Mouse (Mus musculus): Measurements from ENCODE around the gene Rrp15.

Gene Rrp15

GRCm38 (mm10) chr1:186714215-186714614 is 34.9 kb downstream of the Rrp15 start:
- DNase-seq (ENCODE audit: low spot score): no peak

- DNase-seq (ENCODE audit: low spot score): no peak
Observed at GRCm38 (mm10) chr1:186712802-186713471, 36.2 kb downstream of the Rrp15 start.

DNA sequence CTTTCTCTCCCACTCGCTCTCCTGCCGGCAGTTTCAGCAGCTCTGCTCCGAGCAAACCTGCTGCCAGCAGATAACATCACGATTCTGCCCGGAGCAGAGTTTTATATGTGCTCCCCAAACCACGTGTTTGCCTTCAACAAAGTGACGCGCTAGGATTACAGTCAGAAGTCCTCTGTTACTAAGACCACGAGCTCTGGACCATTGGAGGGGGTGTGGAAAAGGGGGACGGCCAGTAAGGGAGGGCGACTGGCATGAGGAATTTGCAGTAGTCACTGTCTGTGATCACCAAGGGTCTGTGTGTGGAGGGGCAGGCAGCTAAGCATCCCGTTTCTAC is 43.3 kb downstream of the Rrp15 start, which contains the start of gene Tgfb2:
TSS of gene Tgfb2 (minus strand) at position 75 of the 334 bp plus-strand sequence.
- DNase-seq (ENCODE audit: low spot score): no peak

- peak; percentile 56 for DNase-seq (ENCODE audit: low spot score)
Observed at GRCm38 (mm10) chr1:186705203-186705914, 43.8 kb downstream of the Rrp15 start.

- DNase-seq (ENCODE audit: low spot score): peak; percentile 26
Observed at GRCm38 (mm10) chr1:186703980-186704701, 45.0 kb downstream of the Rrp15 start.

- no peak for DNase-seq (ENCODE audit: low spot score)
Observed at GRCm38 (mm10) chr1:186703256-186703979, 45.7 kb downstream of the Rrp15 start.

- no peak for DNase-seq (ENCODE audit: low spot score)
Observed at GRCm38 (mm10) chr1:186702391-186703255, 46.5 kb downstream of the Rrp15 start.

DNA sequence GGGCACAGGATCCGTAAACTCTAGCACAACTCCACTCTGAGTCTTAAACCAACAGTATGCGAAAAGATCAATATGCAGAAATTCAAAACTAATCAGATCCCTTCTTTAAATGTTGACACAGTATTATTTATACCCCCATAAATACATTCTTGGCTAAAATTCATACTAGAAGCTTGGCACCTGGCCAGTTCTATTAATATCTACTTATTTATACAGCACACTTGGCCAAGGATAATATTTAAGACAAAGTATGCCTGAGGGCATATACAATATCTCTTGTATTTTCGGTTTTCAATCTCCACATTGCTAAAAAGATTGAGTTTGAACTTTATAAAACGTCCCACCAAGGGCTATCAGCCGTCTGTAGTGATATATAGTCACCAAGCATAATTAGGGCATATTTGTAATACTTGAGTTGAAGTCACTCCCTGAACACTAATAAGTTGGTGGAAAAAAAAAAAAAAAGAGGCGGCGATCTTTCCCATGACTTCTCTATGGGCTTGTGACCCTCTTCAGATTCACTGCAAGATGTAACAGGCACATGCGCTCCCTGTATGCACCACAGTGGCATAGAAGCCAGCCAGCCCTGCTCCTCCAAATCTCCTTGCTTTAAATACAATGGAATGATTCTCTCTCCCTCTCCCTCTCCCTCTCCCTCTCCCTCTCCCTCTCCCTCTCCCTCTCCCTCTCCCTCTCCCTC is 47.8 kb downstream of the Rrp15 start:
- no peak for DNase-seq (ENCODE audit: low spot score)

GRCm38 (mm10) chr1:186700496-186700895 is 48.7 kb downstream of the Rrp15 start:
- no peak for DNase-seq (ENCODE audit: low spot score)

- no peak for DNase-seq (ENCODE audit: low spot score)
Observed at GRCm38 (mm10) chr1:186698583-186699338, 50.4 kb downstream of the Rrp15 start.

DNA sequence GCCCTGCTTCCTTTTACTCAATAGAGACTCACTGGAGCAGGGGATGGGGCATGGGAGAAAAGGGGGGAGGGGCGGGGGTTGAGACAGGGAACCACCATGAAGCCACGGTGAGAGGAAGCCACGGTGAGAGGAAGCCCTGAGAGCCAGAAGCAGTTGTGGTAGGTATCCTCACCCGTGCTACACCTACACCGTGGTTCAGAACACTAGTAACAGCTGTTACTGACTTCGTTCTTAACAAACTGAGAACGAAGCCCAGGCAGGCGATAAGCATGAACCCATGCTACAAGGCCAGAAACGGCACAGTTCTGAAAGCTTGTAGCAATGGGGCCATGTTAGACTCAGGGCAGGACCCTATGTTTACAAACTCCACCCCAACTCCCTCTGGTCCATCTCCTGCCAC is 52.9 kb downstream of the Rrp15 start:
- DNase-seq (ENCODE audit: low spot score): no peak

GRCm38 (mm10) chr1:186695361-186695760 is 53.8 kb downstream of the Rrp15 start:
- no peak for DNase-seq (ENCODE audit: low spot score)

GRCm38 (mm10) chr1:186692370-186692769 is 56.8 kb downstream of the Rrp15 start:
- DNase-seq (ENCODE audit: low spot score): no peak

DNA sequence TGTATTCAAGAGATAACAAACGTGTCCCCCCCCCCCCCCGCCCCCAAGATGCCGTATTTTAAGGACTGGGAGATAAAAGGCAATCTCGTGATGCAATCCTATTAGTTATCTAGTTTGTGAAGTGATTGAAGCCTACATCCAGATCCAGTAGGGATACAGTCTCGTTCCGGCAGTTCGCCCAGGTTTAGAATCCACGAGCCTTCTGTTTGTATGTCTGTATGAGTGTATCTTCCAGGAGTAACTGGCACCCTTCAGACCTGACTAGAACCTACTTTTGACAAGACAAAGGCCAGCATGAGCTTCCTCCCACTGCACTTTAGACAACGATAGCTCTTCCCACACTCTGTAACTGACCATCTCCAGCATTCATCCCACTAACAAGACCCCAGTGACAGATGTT is 57.5 kb downstream of the Rrp15 start:
- no peak for DNase-seq (ENCODE audit: low spot score)

DNA sequence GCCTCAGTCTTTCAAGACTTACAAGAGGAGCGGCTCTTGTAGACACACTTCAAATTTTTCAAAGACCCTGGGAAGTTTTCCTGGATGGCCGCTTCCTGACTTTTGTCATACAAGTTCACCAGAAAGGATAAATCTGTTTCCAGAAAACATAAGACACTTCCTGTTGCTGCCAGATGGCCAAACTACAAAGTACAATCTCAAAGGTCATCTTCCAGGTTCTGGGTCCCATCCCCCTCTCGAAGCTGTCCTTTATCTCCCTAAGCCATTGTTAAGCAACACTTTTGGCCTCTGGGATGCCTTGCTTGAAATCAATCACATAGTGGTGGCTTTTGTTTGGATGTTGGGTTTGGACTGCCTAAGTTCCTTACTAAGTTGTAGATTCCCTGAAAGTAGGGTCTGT is 65.1 kb downstream of the Rrp15 start:
- no peak for DNase-seq (ENCODE audit: low spot score)

DNA sequence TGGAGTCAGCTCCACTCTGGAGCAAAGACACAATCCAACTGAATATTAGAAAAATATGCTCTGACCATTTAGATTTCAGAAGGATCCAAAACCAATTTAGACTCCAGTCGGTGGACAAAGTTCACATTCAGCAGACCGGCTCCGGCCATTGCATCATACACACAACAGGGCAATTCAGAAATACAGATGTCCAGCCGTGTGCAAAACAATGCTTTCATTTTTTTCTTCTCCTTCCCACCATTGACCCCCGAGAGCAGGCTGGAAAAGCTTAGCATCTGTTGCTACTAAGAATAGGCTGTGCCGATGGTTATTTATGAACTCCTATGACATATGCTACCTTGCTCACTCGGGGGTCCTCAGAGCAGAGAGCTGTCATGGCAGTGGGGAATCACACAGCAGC is 66.6 kb downstream of the Rrp15 start:
- DNase-seq (ENCODE audit: low spot score): no peak

DNA sequence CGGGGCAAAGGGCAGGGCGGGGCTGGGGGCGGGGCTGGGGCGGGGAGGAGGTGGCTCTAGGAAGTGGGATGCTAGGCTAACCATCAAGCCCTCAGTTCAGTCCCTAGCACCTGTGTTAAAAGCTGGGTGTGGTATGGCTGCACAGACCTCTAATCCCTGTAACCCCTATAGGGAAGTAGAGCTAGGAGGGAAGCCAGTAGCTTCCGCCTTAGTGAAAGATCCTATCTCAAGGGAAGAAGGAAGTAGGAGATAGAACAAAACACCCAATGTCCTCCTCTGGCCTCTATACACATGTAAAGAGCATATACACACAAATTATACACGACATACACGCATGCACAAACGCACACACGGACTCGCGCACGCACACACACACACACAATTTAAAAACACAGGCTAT is 71.5 kb downstream of the Rrp15 start:
- DNase-seq (ENCODE audit: low spot score): no peak

GRCm38 (mm10) chr1:186676199-186676598 is 73.0 kb downstream of the Rrp15 start:
- no peak for DNase-seq (ENCODE audit: low spot score)

GRCm38 (mm10) chr1:186675263-186675662 is 73.9 kb downstream of the Rrp15 start:
- no peak for DNase-seq (ENCODE audit: low spot score)

- no peak for DNase-seq (ENCODE audit: low spot score)
Observed at GRCm38 (mm10) chr1:186674621-186675020, 74.5 kb downstream of the Rrp15 start.

Measured in ovary, postnatal 10 days (tissue).